Mouse (Mus musculus) midbrain, embryonic 15.5 days (tissue): ENCODE measurements around the gene Mat2b. TPM values are rescaled to one million over a fixed set of nuclear protein-coding genes. Genes with fewer than 3 reads are reported as not detected.

Experiments used
- polyA plus RNA-seq: library from polyadenylated mRNA; unstranded; fragments of >200 nt; fragmentation: Nextera tagmentation; extraction: Ambion mirVana; gene quantifications from 2 replicates; pipeline ENCODE4 v1.2.1, GENCODE M21; 2015

Mat2b gene
- polyA plus RNA-seq, 1 experiment from 2014 or later = 58.0 TPM

Other genes with a start within 250 kb of the Mat2b start
- gene Hmmr, start 38.2 kb upstream of the Mat2b start, polyA plus RNA-seq = 5.4 and 6.0 TPM in 2 replicates
- 49.6 and 55.4 TPM in 2 replicates for gene Nudcd2, start 38.5 kb upstream of the Mat2b start, polyA plus RNA-seq
- gene Ccng1, start 60.1 kb upstream of the Mat2b start, polyA plus RNA-seq = 31.2 and 33.3 TPM in 2 replicates